Mouse (Mus musculus) activated CD4-positive, CD25-positive, alpha-beta regulatory T cell, adult 9 weeks (primary cell): ENCODE results near the gene Etnk1. TPM values are rescaled to one million over a fixed set of nuclear protein-coding genes. Genes with fewer than 3 reads are reported as not detected.

Experiments
- polyA plus RNA-seq: library from polyadenylated mRNA; unstranded; fragments of 100-300 nt; shearing (Covaris generic); gene quantifications from one replicate; pipeline ENCODE4 v1.2.1, GENCODE M21; 2017

Etnk1 gene
- 15.1 TPM for polyA plus RNA-seq

GRCm38 (mm10) chr6:143166452-143167357, at the start of gene Etnk1:
Gene Etnk1 (plus strand): TSS chr6:143167221.

Other genes starting within 250 kb of the Etnk1 start
- gene St8sia1, start 202.8 kb upstream of the Etnk1 start, polyA plus RNA-seq = 14.2 TPM
- gene C2cd5, start 67.1 kb upstream of the Etnk1 start, polyA plus RNA-seq = 93.4 TPM